Mouse (Mus musculus): ENCODE results near the gene Prss16.

- TF ChIP-seq CTCF (IDR thresholded peaks at IDR 0.05; ENCODE audit: borderline replicate concordance, extremely low read depth, insufficient read depth, insufficient read length) (no peak), POLR2A (IDR thresholded peaks at IDR 0.05; ENCODE audit: borderline replicate concordance, extremely low read depth, insufficient read depth, insufficient read length, poor library complexity, severe bottlenecking) (no peak)
These were observed 6.2 kb upstream of the Prss16 start for GRCm38 (mm10) chr13:22015479-22016450.

Data from brain, embryonic 14.5 days (tissue).